Mouse (Mus musculus): ENCODE data around the gene Mgst2. TPM values are rescaled to one million over a fixed set of nuclear protein-coding genes. Genes with fewer than 3 reads are reported as not detected.

Gene Mgst2
- polyA plus RNA-seq, 1 experiment: 35.7 TPM

GRCm38 (mm10) chr3:51728456-51728855, 68.3 kb downstream of the Mgst2 start:
- 54% methylated on average over 12 of the region's 12 CpGs for WGBS
- no peak for DNase-seq (ENCODE audit: low read depth, low spot score)

- no peak for DNase-seq (ENCODE audit: low read depth, low spot score)
- WGBS: 92% methylated on average over 14 of the region's 14 CpGs
Measured at GRCm38 (mm10) chr3:51729109-51729918, 69.2 kb downstream of the Mgst2 start.

GRCm38 (mm10) chr3:51730662-51731061, 70.5 kb downstream of the Mgst2 start:
- no peak for DNase-seq (ENCODE audit: low read depth, low spot score)
- 87% methylated on average over 7 of the region's 7 CpGs for WGBS

GRCm38 (mm10) chr3:51731949-51732636, 71.9 kb downstream of the Mgst2 start:
- 92% methylated on average over 16 of the region's 16 CpGs for WGBS

More at GRCm38 (mm10) chr3:51731949-51732636, 71.9 kb downstream of the Mgst2 start:
- no peak for DNase-seq (ENCODE audit: low read depth, low spot score)

Other genes starting within 250 kb of the Mgst2 start
- gene Naa15, start 245.2 kb upstream of the Mgst2 start, polyA plus RNA-seq (2012; rRNA removed): 3.4 and 3.9 TPM in 2 replicates
- gene Rab33b, start 176.4 kb upstream of the Mgst2 start, polyA plus RNA-seq (2012; rRNA removed): 5.1 and 7.1 TPM in 2 replicates
- gene Setd7, start 99.5 kb upstream of the Mgst2 start, polyA plus RNA-seq (2012; rRNA removed): 7.5 and 14.2 TPM in 2 replicates